Comparison of ENCODE assay signal across 16 mouse cellular contexts in genomic region chr10:88793671-88794070, GRCm38 (mm10).
"Had no signal": no experiment of that assay in that cellular context is flagged by ENCODE, and none has a peak within 500 bp of the region (broad histone marks: within the 10 kb centered on the region; RNA-seq: fewer than 3 reads in every experiment).

No protein-coding gene starts in this region.

- H3K9me3 ChIP-seq: liver, embryonic 13.5 days; liver, embryonic 15.5 days; megakaryocyte, embryonic 14.5 days; midbrain, embryonic 12.5 days; midbrain, embryonic 15.5 days; neural tube, embryonic 12.5 days; stomach, embryonic 15.5 days had no signal

- H3K27me3 ChIP-seq: liver, embryonic 13.5 days; liver, embryonic 15.5 days; megakaryocyte, embryonic 14.5 days; midbrain, embryonic 12.5 days; midbrain, embryonic 15.5 days; neural tube, embryonic 12.5 days; stomach, embryonic 15.5 days had no signal

- H3K9ac ChIP-seq: liver, embryonic 13.5 days; liver, embryonic 15.5 days; liver, postnatal 0 days; lung, embryonic 14.5 days; midbrain, embryonic 12.5 days; midbrain, embryonic 15.5 days; neural tube, embryonic 12.5 days; stomach, embryonic 15.5 days had no signal

- H3K27ac ChIP-seq: liver, embryonic 13.5 days; liver, embryonic 15.5 days; macrophage; midbrain, embryonic 12.5 days; midbrain, embryonic 15.5 days; neural tube, embryonic 12.5 days; stomach, embryonic 15.5 days; stomach, postnatal 0 days had no signal

- H3K4me3 ChIP-seq: liver, embryonic 13.5 days; liver, embryonic 15.5 days; megakaryocyte, embryonic 14.5 days; midbrain, embryonic 12.5 days; midbrain, embryonic 15.5 days; neural tube, embryonic 12.5 days; stomach, embryonic 15.5 days had no signal

- H3K4me2 ChIP-seq: liver, embryonic 11.5 days; liver, embryonic 13.5 days; liver, embryonic 15.5 days; lung, embryonic 14.5 days; midbrain, embryonic 12.5 days; midbrain, embryonic 15.5 days; neural tube, embryonic 12.5 days; stomach, embryonic 15.5 days had no signal

- DNase-seq: liver, embryonic 13.5 days; liver, postnatal 0 days; lung, embryonic 14.5 days; right cerebral cortex, postnatal 14 days; thymus, adult 2 months; thymus, postnatal 25 days; thymus, postnatal 4 days had no signal

- H3K4me1 ChIP-seq: liver, embryonic 13.5 days; liver, embryonic 15.5 days; megakaryocyte, embryonic 14.5 days; midbrain, embryonic 12.5 days; midbrain, embryonic 15.5 days; neural tube, embryonic 12.5 days; stomach, embryonic 15.5 days had no signal

- ATAC-seq: liver, postnatal 0 days; midbrain, embryonic 15.5 days had no signal
